Mouse (Mus musculus) G1E (cell line): ENCODE results near the gene Ncor2.

Experiments used
- CTCF ChIP-seq: IDR thresholded peaks from 2 replicates; pipeline ENCODE4 v1.5.1; 2012; ENCODE audit warnings: low read depth, low read length, inconsistent platforms, mixed read lengths
- GATA1 ChIP-seq: IDR thresholded peaks from 2 replicates; pipeline ENCODE4 v1.6.1; 2012; ENCODE audit warnings: borderline replicate concordance, low read length, inconsistent platforms, mixed read lengths
- POLR2AphosphoS5 ChIP-seq: IDR thresholded peaks from 2 replicates; pipeline ENCODE4 v1.6.1; 2012; ENCODE audit warnings: low read depth, low read length, inconsistent platforms; ENCODE audit not compliant: insufficient replicate concordance

DNA sequence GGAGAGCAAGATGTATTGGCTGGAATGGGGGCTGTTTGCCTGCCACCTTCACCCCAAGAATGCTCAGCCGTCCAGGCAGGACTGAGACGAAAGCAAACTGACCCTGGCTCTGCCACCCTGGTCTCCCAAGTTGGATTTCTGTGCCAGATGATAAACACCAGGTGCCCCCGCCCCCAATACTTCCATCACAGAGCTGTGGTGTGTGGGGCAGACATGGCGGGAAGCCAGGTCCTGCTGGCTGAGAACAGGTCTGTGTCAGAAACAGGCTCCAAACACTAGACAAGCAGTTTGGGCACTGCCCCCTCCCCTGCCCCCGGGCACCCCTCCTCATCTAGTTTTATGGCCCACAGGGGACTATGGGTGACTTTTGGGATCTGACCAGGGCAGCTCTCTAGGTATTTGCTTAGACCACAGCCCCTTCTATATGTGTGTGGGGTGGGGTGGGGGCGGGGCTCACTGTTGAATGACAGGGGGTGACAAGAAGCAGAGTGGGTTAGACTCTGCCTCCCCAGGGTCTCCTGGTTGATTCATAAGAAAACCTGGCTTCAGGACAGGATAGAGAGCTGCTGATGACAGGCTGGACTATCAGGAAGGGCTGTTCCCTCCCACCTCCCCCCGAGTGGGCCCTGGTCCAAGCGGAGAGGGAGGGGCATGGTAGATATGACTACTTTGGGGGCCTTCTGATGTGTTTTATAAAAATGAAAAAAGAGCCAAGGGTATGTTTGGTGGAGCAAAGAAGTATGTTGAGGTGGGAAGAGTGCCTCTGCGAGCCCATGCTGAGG lies 173.0 kb downstream of the Ncor2 start:
- TF ChIP-seq CTCF, result no peak
- no peak for TF ChIP-seq GATA1
- no peak for TF ChIP-seq POLR2AphosphoS5
